Mouse (Mus musculus) CH12.LX (cell line): Measurements from ENCODE around the gene Mkrn1. TPM values are rescaled to one million over a fixed set of nuclear protein-coding genes. Genes with fewer than 3 reads are reported as not detected.

Source experiments
- DNase-seq: peaks from one replicate; pipeline ENCODE4 v3.0.0-alpha.2; 2013; ENCODE audit errors: extremely low read depth
- H3K27ac ChIP-seq: 2 replicates; pipeline ENCODE4 v1.5.1; 2012; ENCODE audit warnings: low read depth, mild to moderate bottlenecking, control low read depth, moderate library complexity; ENCODE audit not compliant: insufficient read depth
- H3K27me3 ChIP-seq: replicated peaks from 2 replicates; pipeline ENCODE3; 2012; ENCODE audit warnings: inconsistent platforms
- H3K36me3 ChIP-seq, 2 experiments: replicated peaks in 1 of 2; 2 replicates each; pipeline versions ENCODE3 to v1.6.1; 2012; ENCODE audit warnings: inconsistent platforms in 1 of 2, low read length in 1 of 2, mild to moderate bottlenecking in 1 of 2, mixed read lengths in 1 of 2, moderate library complexity in 1 of 2; ENCODE audit not compliant: control insufficient read depth in 1 of 2, insufficient read depth in 1 of 2
- H3K4me1 ChIP-seq, 2 experiments: 2 replicates each; pipeline ENCODE4 v1.6.1; 2012; ENCODE audit warnings: inconsistent platforms in 1 of 2, moderate library complexity in 1 of 2; ENCODE audit not compliant: insufficient read depth in 2 of 2, control insufficient read depth in 1 of 2
- H3K4me2 ChIP-seq: 2 replicates; pipeline ENCODE4 v1.6.1; 2012; ENCODE audit warnings: low read depth, mild to moderate bottlenecking, control low read depth; ENCODE audit not compliant: poor library complexity, insufficient read depth, severe bottlenecking
- H3K4me3 ChIP-seq, 3 experiments: fragments of 150-350 bp in 1 of 3; sonication (generic) in 1 of 3; replicated peaks in 1 of 3; 2 replicates each; pipeline versions ENCODE3 to v1.5.1; 2011 to 2012; ENCODE audit warnings: low read depth in 2 of 3, low read length in 2 of 3, mild to moderate bottlenecking in 2 of 3, moderate library complexity in 2 of 3, control low read depth in 1 of 3, improper control_type of control experiment in 1 of 3, inconsistent platforms in 1 of 3, mixed read lengths in 1 of 3; ENCODE audit not compliant: poor library complexity in 1 of 3
- H3K79me2 ChIP-seq: replicated peaks from 2 replicates; pipeline ENCODE4 v1.6.1; 2012; ENCODE audit warnings: mild to moderate bottlenecking, moderate library complexity; ENCODE audit not compliant: control insufficient read depth, poor library complexity, insufficient read depth, severe bottlenecking; ENCODE audit errors: extremely low read depth
- H3K9ac ChIP-seq: 2 replicates; pipeline ENCODE4 v1.6.1; 2012; ENCODE audit warnings: low read depth, mild to moderate bottlenecking, control low read depth, moderate library complexity; ENCODE audit not compliant: insufficient read depth
- H3K9me3 ChIP-seq: replicated peaks from 2 replicates; pipeline ENCODE3; 2012; ENCODE audit warnings: low read length, inconsistent platforms, mixed read lengths
- BHLHE40 ChIP-seq: IDR thresholded peaks from 2 replicates; pipeline ENCODE4 v1.6.1; 2011; ENCODE audit warnings: mild to moderate bottlenecking, low read depth, low read length, improper control_type of control experiment
- CTCF ChIP-seq, 2 experiments: IDR thresholded peaks in 1 of 2; conservative IDR thresholded peaks in 1 of 2; 2 replicates each; pipeline ENCODE4 v1.5.1; 2011 to 2012; ENCODE audit warnings: low read depth in 2 of 2, low read length in 2 of 2, improper control_type of control experiment in 1 of 2, inconsistent platforms in 1 of 2, mild to moderate bottlenecking in 1 of 2, moderate library complexity in 1 of 2
- EP300 ChIP-seq: IDR thresholded peaks from 2 replicates; pipeline ENCODE4 v1.6.1; 2011; ENCODE audit warnings: low read length, improper control_type of control experiment
- ETS1 ChIP-seq: conservative IDR thresholded peaks from 2 replicates; pipeline ENCODE4 v1.6.1; 2012; ENCODE audit warnings: low read depth, mild to moderate bottlenecking, inconsistent platforms, low read length, improper control_type of control experiment, moderate library complexity
- JUN ChIP-seq: IDR thresholded peaks from 2 replicates; pipeline ENCODE4 v1.6.1; 2011; ENCODE audit warnings: low read depth, mild to moderate bottlenecking, low read length, improper control_type of control experiment, moderate library complexity; ENCODE audit not compliant: insufficient read depth
- MAFK ChIP-seq: IDR thresholded peaks from 2 replicates; pipeline ENCODE4 v1.6.1; 2011; ENCODE audit warnings: low read length, improper control_type of control experiment; ENCODE audit not compliant: insufficient replicate concordance
- MYC ChIP-seq: IDR thresholded peaks from 2 replicates; pipeline ENCODE4 v1.6.1; 2011; ENCODE audit warnings: low read depth, mild to moderate bottlenecking, improper control_type of control experiment, low read length
- USF1 ChIP-seq: IDR thresholded peaks from 2 replicates; pipeline ENCODE4 v1.6.1; 2014; ENCODE audit warnings: low read depth, mild to moderate bottlenecking, inconsistent platforms, low read length, improper control_type of control experiment
- dilution Hi-C: fragments of 300-500 bp; cut with MboI; formaldehyde crosslinking; loops from 2 replicates; pipeline ENCODE4 v1.14.3; 2020; ENCODE audit warnings: low sequenced_read_pairs; ENCODE audit not compliant: extremely low pct_unique_long_range_greater_than_20kb, extremely low pct_ligation_motif_present
- in situ Hi-C: fragments of 300-500 bp; cut with MboI; formaldehyde crosslinking; loops from 3 replicates; pipeline ENCODE4 v1.14.3; 2019; ENCODE audit warnings: low sequenced_read_pairs, low pct_ligation_motif_present, low pct_unique_long_range_greater_than_20kb, mixed read lengths
- polyA plus RNA-seq: library from polyadenylated mRNA; unstranded; fragments of >175 nt; gene quantifications from 2 replicates; pipeline ENCODE4 v1.2.1, GENCODE M21; 2012; ENCODE audit warnings: low read depth; ENCODE audit not compliant: insufficient read length
- total RNA-seq, 2 experiments: library from RNA; depleted of rRNA; stranded (reverse); fragments of 300-350 nt in 1 of 2; fragments of >200 nt in 1 of 2; gene quantifications; 2 replicates each; pipeline ENCODE4 v1.2.3; 2012 to 2014

The Mkrn1 gene
- total and polyA plus RNA-seq, 3 experiments = 39.3 to 50.3 (median 43.7) TPM

DNA sequence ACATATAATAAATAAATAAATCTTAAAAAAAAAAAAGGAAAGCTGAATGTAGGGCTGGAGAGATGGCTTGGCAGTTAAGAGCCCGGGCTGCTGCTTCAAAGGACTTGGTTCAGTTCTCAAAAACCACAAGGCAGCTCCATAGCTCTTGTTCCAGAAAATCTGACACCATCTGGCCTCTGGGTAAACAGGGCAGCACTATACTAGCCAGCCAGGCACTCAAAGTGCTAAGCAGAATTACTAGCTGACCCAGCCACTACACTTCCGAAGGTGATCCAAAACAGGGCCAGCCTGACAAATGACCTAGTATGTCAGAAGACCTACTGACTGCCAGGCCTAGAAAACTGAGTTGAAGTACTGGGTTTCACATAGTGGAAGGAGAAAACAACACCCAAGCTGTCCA is 17.1 kb downstream of the Mkrn1 start:
- H3K79me2 ChIP-seq = no peaks in the 10 kb centered on the region
- H3K27ac ChIP-seq = no peak overlapping the region
- in situ Hi-C loops = no loop called here
- H3K4me2 ChIP-seq = no peak overlapping the region
- H3K4me1 ChIP-seq = peaks cover 10 to 22% of the 10 kb centered on the region in 2 experiments
- H3K9ac ChIP-seq = no peak overlapping the region
- H3K27me3 ChIP-seq = no peaks in the 10 kb centered on the region
- DNase-seq = no peak
- no peak overlapping the region for H3K4me3 ChIP-seq
- dilution Hi-C loops = no loop called here
- peaks cover 45 to 76% of the 10 kb centered on the region in 2 experiments for H3K36me3 ChIP-seq
- H3K9me3 ChIP-seq = no peaks in the 10 kb centered on the region
- TF ChIP-seq MAFK = no peak

DNA sequence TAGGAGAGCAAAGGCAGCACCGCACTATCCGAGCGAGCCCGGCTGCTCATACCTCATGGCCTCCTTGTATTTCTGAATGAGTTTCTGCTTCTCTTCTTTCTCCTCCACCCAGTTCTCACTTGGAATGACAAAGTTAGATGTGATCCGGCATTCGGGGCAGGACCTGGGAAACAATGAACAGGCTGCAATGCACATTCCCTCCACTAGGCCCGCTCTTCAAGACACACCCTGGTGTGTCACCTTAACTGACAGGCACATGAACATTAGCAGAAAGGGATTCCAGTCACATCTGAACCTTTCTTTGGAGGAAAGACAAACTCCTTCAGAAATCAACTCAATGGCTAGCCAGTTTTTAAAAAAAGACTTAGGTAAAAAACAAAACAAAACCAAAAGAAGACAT is 19.9 kb downstream of the Mkrn1 start:
- dilution Hi-C loops = no loop called here
- Histone ChIP-seq H3K27me3 (no peaks in the 10 kb centered on the region), H3K4me1 (peaks cover 7 to 18% of the 10 kb centered on the region in 2 experiments), H3K27ac (no peak overlapping the region), H3K36me3 (peaks cover 34 to 76% of the 10 kb centered on the region in 2 experiments), H3K4me2 (no peak overlapping the region)
- TF ChIP-seq USF1 = no peak
- peak; percentile 44 to 60 for TF ChIP-seq CTCF (conservative IDR thresholded peaks at IDR 0.05 in 1 of 2, IDR thresholded peaks at IDR 0.05 in 1 of 2; ENCODE audit: low read depth in 2 of 2, low read length in 2 of 2)
- TF ChIP-seq, all 38 proteins: peak for 1
- no peak for DNase-seq
- in situ Hi-C loops = no loop called here
- Histone ChIP-seq H3K79me2 (no peaks in the 10 kb centered on the region), H3K9me3 (no peaks in the 10 kb centered on the region), H3K9ac (no peak overlapping the region), H3K4me3 (no peak overlapping the region)

DNA sequence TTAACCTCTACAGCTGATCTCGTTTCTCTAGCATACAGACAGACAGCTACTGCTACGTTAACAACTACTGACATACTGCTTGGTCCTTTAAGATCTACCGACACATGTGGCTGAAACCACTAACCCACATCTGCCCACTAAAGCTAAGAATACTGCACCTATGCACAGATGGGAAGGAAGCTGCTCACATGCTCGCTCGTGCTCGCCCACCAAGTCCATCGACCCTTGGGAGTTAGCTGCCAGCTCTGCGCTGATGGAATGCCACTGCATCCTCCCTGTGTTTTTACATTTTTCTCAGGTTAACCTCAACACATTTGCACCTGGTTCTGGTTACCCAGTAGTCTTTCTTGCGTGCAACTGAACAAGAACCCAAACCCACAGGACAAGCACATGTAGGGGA is 21.9 kb downstream of the Mkrn1 start:
- dilution Hi-C loops = no loop called here
- in situ Hi-C loops = no loop called here
- Histone ChIP-seq H3K79me2 (no peaks in the 10 kb centered on the region), H3K4me1 (peaks cover 7 to 18% of the 10 kb centered on the region in 2 experiments), H3K9me3 (no peaks in the 10 kb centered on the region), H3K27ac (no peak overlapping the region), H3K4me3 (no peak overlapping the region), H3K9ac (no peak overlapping the region), H3K27me3 (no peaks in the 10 kb centered on the region), H3K36me3 (peaks cover 21 to 61% of the 10 kb centered on the region in 2 experiments), H3K4me2 (no peak overlapping the region)
- TF ChIP-seq EP300 (peak; percentile 40), JUN (no peak), BHLHE40 (peak; percentile 95), MYC (peak; percentile 34; the same call in 1 of the 2 replicates), ETS1 (no peak; the same call in 1 of the 2 replicates)
- DNase-seq = peak; percentile 37
